Mouse (Mus musculus) brain, embryonic 14.5 days (tissue): Measurements from ENCODE around the gene Nlrc5. TPM values are rescaled to one million over a fixed set of nuclear protein-coding genes. Genes with fewer than 3 reads are reported as not detected.

Experiments used
- DNase-seq: peaks from one replicate; pipeline ENCODE4 v3.0.0-alpha.2; 2011; ENCODE audit warnings: low read depth
- CTCF ChIP-seq: fragments of 200-500 bp; IDR thresholded peaks from 2 replicates; pipeline ENCODE4 v1.5.1; 2012; ENCODE audit warnings: inconsistent platforms, mild to moderate bottlenecking, moderate library complexity, borderline replicate concordance; ENCODE audit not compliant: insufficient read depth, insufficient read length; ENCODE audit errors: extremely low read depth
- POLR2A ChIP-seq: fragments of 200-500 bp; IDR thresholded peaks from 2 replicates; pipeline ENCODE4 v1.6.1; 2012; ENCODE audit warnings: mild to moderate bottlenecking, inconsistent platforms, borderline replicate concordance; ENCODE audit not compliant: poor library complexity, insufficient read depth, insufficient read length, severe bottlenecking; ENCODE audit errors: extremely low read depth
- polyA plus RNA-seq: library from polyadenylated mRNA; depleted of rRNA; stranded (reverse); fragments of >200 nt; gene quantifications from 2 replicates; pipeline ENCODE4 v1.2.3, GENCODE M21; 2012; rRNA removed

The Nlrc5 gene
- polyA plus RNA-seq, 1 experiment: 0.36 TPM

DNA sequence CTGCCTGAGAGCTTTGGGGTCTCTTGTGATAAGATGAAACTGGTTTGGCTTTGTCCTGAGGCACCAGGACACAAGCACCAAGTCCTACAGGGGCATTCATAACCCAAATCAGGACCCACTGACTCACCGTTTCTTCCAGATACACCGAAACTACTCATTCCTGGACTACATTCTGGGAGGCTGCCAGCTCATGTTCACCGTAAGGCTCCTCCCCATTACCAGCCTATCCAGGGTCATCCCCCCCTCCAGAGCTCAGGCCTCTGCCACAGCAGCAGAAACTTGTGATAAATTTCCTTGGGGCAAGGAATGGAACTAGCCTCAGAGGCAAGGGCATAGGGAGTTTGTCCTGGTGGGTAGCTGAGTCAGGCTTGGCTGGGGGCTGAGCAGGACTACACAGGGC, 123.1 kb downstream of the Nlrc5 start:
- DNase-seq: no peak
- TF ChIP-seq POLR2A (no peak), CTCF (no peak)

DNA sequence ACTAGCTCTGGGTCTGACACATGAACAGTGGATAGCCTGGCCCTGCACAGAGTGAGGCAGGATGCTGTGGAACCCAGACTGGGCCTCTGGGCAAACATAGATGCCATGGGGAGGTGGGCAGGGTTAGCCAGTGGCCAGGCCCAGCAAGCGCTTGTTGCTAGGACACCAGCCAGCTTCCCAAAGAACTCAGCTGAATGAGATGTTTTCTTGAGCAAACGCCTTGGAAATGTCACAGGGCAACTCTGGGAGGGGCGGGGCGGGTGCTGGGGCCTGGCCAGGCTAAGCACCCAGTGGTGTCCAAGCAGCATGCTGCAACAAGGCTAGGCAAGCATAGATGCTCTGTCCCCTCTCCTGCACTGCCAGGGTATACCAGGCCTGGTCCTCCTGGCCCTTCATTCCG, 127.1 kb downstream of the Nlrc5 start:
- TF ChIP-seq CTCF (no peak), POLR2A (no peak)
- DNase-seq: peak; percentile 86

DNA sequence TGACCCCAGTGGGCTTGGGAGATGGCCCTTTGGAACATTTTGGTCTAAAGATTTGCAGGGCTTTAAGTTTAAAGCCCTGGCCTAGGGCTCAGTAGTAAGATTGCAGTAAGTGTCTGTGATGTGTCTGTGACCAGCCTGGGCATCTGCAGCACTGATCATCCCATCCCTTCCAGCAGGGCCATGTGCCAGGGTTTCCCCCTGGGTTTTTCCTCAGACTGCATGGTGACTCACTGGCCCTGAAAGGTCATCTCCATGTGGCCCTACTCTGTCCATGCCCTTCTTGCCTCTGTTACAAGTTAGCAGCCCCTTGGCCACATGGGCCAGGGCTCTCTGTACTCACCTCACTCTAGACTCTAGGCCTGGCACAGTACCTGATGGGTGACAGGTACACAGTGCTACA, 130.3 kb downstream of the Nlrc5 start:
- no peak for TF ChIP-seq CTCF
- no peak for DNase-seq

DNA sequence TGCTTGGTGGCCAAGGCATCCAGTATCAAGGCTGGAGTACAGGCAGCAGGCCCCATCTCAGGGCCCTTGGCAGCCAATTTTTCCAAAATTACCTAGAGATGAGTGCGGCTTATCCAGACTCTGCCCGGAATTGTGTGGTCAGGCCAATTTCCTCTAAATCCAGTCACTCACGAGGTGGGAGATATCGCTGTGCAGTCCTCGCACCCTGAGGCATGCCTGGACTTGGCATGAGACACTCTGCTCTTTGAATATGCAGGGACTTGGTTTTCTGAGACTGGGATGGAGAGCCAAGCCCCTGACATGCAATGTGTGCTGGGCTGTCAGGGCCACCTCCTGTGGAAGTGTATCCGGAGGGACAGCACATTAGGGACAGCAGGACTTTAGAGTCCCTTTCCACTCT, 131.9 kb downstream of the Nlrc5 start:
- TF ChIP-seq POLR2A (no peak), CTCF (no peak)
- DNase-seq: peak; percentile 45

DNA sequence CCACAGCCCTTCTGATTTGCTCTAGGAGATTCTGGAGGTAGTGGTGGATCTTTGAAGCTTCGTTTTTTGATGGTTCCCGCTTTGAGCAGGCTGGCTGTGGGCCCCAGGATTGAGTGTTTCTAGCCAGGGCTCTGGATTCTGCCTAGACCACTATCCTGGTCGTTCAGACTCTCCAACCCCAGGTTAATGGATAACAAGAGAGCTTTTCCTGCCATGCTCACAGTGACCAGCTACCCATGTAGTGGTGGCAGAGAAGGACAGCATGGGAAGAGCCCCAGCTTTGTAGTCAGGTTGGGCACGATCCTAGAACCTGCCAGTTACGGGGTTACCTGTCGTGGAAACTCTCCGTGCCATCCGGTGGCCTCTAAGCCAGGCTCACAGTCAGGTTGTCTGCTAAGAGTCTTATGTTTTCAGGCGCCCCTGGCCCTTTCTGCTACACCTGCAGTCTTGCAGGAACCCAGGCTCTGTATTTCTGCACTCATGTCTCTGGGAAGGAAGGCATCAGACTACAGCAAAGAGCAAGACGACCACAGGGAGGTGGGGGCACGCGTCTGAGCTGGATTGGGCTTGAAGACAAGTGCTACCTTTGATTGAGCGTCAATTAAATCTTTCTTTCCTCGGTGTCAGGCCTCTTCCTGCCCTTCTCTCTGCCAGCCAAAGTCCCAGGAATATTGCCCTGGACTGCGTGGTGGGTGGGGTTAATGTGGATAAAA, 132.4 kb downstream of the Nlrc5 start:
- TF ChIP-seq POLR2A (no peak), CTCF (no peak)
- DNase-seq: no peak

DNA sequence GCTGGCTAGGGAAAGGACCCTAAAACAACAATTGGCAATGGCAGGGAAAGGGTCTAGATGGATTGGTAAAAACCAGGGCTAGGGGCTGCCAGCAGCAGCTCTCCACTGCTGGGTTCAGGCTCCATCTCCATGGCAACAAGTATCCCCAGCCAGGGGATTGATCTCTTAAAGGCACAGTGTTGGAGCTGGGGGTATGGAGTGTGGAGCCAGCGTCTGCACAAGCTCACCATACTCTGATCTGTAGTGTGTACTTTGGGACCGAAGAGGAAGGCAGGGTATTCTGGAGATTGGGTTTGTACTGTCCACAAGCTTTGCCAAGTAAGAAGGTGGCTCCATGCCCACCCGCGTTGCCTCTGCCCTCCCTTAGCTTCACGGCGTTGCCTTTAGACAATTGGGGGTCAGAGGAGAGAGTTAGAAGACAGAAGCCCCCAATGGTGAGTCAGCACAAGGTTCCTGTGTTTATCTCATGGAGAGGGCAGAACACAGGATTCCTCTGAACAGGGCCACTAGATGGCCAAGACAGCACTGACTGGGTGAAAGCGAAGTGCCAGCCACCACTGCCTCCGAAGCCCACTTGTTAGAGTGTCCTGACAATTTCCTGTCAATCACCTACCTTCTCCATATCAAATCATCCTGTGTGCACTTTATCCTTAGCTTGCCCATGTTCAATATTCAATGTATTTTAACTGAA, 133.1 kb downstream of the Nlrc5 start:
- DNase-seq: peak; percentile 92
- TF ChIP-seq CTCF: no peak
- no peak for TF ChIP-seq POLR2A

DNA sequence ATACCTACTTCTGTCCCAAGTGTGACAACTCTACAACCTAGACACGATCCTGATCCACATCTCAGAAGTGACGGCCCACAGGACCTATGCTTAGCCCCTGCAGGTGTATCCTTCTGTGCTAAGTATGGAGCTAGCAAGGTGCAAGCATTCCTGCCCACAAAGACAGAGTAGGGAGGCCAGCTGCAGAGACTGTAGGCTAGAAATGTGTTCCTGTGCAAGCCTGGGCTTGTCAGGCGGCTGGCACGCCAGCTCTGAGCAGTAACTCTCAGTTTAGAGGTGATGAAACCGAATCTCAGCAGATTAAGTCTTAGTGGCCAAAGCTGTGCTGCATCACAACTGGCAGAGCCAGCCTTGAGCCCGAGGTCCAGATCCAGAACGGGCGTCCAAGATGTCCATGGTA, 133.9 kb downstream of the Nlrc5 start:
- TF ChIP-seq POLR2A: no peak
- no peak for TF ChIP-seq CTCF
- DNase-seq: no peak

DNA sequence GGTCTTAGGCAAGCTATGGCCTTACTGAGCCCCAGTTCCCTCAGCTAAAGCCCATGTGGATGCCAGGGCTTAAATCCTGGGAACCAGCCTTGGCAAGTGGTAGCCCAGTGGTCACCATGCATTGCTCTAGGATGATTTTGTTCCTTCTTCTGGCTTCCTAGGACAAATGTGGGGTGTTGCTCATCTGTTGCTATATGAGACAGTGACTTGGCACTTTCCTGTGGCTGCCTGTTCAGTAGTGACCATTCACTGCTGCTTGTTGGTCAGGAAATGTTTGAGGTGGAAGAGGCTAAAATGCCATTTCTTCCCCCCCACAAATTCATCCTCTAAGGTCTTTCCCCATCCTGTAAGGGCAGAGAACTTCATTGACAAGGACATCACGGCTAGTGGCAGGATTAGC, 135.3 kb downstream of the Nlrc5 start:
- TF ChIP-seq POLR2A (no peak), CTCF (no peak)
- DNase-seq: no peak

DNA sequence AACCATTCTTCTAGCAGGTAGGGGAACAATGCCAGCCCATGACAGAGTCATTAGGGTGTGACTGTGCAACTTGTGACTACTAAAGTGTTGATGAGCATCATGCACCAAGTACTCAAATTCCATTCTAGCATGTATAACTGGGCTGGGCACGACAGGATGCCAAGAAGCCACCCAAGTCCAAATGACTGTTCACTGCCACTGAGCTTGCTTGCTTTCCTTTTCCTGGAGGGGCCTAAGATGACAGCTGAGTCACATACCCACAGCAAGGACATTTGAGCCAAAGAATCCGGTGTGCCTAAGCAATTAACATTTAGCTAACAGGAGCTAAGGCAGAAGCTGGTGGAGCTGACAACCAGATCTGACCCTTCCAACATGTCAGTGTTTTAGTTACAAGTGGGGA, 137.7 kb downstream of the Nlrc5 start:
- no peak for DNase-seq
- TF ChIP-seq POLR2A (no peak), CTCF (no peak)

DNA sequence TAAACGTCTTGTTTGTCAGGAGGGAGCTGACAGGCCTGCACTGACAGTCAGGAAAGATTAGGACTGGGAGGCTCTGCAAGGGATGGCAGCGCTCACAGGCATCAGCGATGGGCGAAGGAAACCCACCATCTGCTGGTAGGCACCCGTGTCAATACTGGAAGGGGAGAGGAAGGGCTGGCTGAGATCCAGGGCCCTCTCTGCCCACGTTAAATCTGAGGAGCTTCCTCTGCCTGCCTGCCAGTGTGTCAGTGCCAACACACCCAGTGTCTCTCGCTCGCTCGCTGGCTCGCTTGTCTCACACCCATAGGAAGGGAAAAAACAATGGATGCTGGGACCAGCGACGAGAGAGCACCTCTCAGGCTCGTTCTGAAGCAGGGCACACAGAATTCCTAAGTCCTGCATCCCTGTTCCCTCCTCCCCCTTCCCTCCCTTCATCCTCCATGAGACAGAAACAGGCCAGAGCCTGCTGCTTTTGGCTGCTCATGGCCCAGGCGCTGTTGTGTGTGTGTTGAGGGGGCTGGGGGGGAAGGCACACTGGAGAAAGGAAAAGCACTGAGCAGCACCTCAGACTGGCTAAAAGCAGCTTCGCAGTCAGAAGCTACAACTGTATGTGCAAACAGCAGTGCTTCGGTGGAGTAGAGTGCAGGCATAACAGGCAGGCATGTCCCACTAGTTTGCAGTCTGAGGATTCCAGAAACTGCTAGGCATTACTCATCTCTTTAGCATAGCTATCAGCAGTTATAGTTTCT, 140.2 kb downstream of the Nlrc5 start:
- peak; percentile 92 for DNase-seq
- TF ChIP-seq POLR2A (no peak), CTCF (no peak)

DNA sequence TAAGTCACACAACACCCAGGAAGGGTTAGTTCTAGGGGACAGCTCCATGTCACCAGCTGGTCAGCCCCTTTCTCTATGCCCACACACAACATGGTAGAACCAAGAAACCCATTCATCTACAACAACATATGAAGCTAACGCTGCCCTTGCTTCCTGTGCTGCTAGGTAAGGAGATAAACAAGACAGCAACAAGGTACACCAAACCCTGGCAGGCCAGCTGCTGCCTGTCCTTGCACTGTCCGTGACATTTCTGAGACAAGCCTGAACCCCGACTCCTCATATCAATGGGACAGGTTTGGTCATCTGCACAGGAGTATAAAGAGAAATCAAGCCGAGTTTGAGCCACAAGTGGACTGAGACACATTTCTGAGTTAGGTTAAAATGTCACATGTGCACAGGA, 141.0 kb downstream of the Nlrc5 start:
- TF ChIP-seq CTCF (no peak), POLR2A (no peak)
- no peak for DNase-seq

Other genes with a start within 250 kb of the Nlrc5 start
- gene Nup93, start 219.8 kb upstream of the Nlrc5 start, polyA plus RNA-seq: 54.7 and 61.0 TPM in 2 replicates
- gene Slc12a3, start 105.2 kb upstream of the Nlrc5 start, polyA plus RNA-seq: 0.29 and 0.41 TPM in 2 replicates
- 56.0 and 69.9 TPM in 2 replicates for gene Herpud1, start 47.9 kb upstream of the Nlrc5 start, polyA plus RNA-seq
- 30.1 and 31.5 TPM in 2 replicates for gene Cpne2, start 98.6 kb downstream of the Nlrc5 start, polyA plus RNA-seq
- 26.4 and 31.7 TPM in 2 replicates for gene Rspry1, start 167.6 kb downstream of the Nlrc5 start, polyA plus RNA-seq
- 51.6 and 57.2 TPM in 2 replicates for gene Fam192a, start 167.6 kb downstream of the Nlrc5 start, polyA plus RNA-seq
- 192 and 209 TPM in 2 replicates for gene Arl2bp, start 232.2 kb downstream of the Nlrc5 start, polyA plus RNA-seq